Mouse (Mus musculus): ENCODE data around the gene Ly9.

The Ly9 gene

GRCm38 (mm10) chr1:171607176-171607575 is at the start of gene Ly9:
Gene Ly9 (minus strand): TSS chr1:171607410.
- DNase-seq (ENCODE audit: low spot score in 2 of 2): no peak

DNA sequence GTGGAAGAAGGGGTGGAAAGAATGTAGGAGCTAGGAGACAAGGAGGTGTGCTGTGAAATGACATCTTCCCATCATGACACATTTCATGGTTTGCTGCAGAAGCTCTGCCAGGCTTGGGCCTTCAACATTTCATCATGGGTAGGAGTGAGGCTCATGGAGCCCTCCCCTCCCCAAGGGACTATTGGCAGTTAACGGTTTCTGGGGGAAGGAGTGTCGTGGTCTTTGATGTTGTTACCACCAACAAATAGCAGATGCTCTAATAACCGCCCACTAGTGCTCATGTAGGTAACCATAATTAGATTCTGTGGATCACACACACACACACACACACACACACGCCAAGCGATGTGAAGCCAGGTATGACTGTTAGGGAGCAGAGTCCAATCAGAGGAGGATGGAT is 45.5 kb upstream of the Ly9 start, which contains the start of gene Slamf7:
Slamf7 (minus strand) TSS at position 302 of the 400 bp plus-strand sequence.
- no peak for DNase-seq (ENCODE audit: low spot score in 2 of 2)

DNA sequence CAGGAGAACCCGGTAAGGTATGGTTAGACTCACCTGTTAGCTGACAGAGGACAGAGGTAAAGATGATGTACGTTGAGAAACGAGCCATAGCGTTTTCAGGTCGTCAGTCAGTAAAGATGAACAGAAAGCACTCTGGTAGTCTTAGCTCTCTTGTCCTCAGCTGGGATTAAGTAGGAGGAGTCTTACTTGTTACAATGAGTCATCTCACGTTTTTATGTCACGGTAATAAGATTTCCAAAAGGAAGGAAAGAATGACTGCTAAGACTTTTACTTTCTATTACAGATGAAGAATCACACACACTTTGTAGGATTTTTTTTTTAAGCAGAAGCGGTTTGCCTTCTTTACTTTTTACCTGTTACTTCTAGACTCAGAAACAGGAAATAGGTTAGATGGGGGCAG is 41.6 kb upstream of the Ly9 start:
- no peak for DNase-seq (ENCODE audit: low spot score in 2 of 2)

- DNase-seq (ENCODE audit: low spot score in 2 of 2): no peak
Measured at GRCm38 (mm10) chr1:171647716-171648115, 40.5 kb upstream of the Ly9 start.

GRCm38 (mm10) chr1:171646429-171646940 is 39.3 kb upstream of the Ly9 start:
- DNase-seq (ENCODE audit: low spot score in 2 of 2): no peak

DNA sequence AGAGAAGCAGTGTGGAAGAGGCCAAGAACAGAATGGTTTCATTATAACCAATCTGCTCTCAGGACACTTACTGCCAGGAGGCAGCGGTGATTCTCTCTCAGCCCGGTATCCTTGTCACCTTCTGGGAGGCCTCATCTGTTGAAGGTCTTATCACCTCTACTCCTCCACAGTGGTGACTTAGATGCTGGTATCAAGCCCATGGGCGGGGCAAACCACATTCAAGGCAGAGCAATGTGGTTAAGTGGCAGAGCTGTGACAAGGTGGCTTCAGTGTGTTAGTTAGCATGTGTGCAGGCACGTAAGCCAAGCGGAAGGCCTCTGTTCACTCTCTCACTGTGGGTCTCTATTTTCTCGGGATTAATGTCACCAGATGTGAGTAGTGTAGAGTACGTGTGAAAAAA is 36.4 kb upstream of the Ly9 start:
- no peak for DNase-seq (ENCODE audit: low spot score in 2 of 2)

DNA sequence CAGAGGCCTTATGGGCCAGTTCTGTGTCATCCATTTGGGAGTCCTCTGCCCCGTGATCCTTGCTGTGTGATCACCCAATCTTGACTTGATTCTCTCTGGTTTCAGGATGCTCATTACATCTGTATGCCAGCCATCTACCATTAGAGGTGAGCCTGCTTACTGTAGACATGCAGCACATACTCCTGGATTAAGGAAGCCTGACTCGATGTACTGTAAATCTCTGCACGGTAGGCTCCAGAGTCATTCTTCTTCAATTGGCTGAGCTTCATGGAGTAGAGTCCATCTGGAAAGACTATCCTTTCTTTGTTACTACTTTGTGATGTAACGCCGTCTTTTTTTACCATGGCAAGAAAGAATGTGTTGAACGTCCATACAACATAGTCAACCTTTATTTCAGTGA is 33.6 kb upstream of the Ly9 start:
- DNase-seq (ENCODE audit: low spot score in 2 of 2): no peak

GRCm38 (mm10) chr1:171638686-171639085 is 31.5 kb upstream of the Ly9 start:
- no peak for DNase-seq (ENCODE audit: low spot score in 2 of 2)

DNA sequence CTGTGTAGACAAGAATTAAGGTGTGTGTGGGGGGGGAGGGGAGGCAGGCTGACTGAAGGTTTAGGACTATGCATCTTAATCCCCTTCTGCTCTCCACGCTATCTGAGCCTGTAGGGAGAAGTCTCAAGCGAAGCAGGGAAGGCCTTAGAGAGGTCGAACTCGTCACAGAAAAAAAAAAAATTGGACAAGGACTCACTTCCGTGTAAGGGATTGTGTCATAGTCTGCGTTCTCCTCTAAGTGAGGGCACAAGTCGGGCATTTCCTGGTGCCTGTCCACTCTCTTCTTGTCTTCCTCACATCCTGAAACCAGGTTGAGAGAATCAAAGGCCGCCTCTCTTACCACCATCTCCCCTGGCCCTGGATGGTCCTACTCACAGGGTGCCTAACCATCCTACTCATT is 29.9 kb upstream of the Ly9 start:
- DNase-seq (ENCODE audit: low spot score in 2 of 2): no peak

GRCm38 (mm10) chr1:171635696-171636095 is 28.5 kb upstream of the Ly9 start:
- no peak for DNase-seq (ENCODE audit: low spot score in 2 of 2)

DNA sequence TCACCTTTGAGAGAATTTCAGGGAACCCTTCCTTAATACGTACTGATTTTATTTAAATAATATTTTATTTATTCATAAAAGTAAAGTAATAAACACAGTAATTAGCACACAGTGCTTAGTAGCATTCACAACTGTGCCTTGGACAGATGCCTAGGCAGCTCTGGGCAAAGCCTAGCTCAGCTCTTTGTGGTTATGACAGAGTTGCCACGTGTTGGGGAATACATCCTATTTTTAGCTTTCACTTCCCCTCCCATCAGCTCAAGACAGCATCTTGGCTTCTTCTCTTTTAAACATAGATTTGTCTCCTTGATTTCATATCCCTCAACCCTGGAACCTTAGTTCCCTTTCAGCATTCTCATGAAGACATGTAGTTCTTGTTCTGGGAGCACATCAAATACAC is 24.2 kb upstream of the Ly9 start:
- DNase-seq (ENCODE audit: low spot score in 2 of 2): no peak

- no peak for DNase-seq (ENCODE audit: low spot score in 2 of 2)
Measured at GRCm38 (mm10) chr1:171630912-171631311, 23.7 kb upstream of the Ly9 start.

DNA sequence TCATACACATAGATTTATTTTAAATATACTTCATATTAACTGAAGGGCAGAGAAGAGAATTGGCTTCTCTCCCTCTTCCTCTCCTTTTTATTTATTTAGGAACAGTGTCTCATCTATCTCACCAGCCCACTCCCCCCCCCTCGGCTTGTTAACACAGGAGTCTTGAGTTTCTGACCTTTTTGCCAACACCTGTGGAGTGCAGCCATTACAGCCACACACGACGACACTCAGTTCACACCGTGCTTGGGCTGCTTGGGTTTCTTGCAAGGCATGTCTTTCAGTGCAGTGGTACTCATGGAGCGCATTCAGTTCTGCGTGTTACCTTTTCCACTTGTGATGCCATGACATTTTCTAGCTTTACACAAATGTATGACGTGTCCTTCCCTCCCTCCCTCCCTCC is 22.8 kb upstream of the Ly9 start:
- DNase-seq (ENCODE audit: low spot score in 2 of 2): no peak

GRCm38 (mm10) chr1:171629168-171629567 is 22.0 kb upstream of the Ly9 start:
- DNase-seq (ENCODE audit: low spot score in 2 of 2): no peak

DNA sequence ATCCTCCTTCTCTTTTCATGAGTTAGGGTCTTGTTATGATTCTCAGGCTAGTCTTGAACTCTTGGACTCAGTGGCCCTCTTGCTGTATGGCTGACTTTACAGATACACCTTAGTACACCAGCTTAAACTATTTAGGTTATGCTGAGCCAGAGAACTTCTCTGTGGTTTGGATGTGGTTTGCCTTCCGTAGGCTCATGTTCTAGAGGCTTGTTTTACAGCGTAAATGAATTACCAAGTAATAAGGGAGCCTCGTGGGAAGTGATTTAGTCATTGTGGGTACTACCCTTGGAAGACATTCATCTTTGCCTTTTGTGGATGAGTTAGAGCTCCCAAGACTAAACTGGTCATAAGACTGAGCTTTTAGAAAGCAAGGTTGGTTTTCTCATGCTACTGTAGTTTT is 20.6 kb upstream of the Ly9 start:
- no peak for DNase-seq (ENCODE audit: low spot score in 2 of 2)

- no peak for DNase-seq (ENCODE audit: low spot score in 2 of 2)
Measured at GRCm38 (mm10) chr1:171620091-171620490, 12.9 kb upstream of the Ly9 start.

DNA sequence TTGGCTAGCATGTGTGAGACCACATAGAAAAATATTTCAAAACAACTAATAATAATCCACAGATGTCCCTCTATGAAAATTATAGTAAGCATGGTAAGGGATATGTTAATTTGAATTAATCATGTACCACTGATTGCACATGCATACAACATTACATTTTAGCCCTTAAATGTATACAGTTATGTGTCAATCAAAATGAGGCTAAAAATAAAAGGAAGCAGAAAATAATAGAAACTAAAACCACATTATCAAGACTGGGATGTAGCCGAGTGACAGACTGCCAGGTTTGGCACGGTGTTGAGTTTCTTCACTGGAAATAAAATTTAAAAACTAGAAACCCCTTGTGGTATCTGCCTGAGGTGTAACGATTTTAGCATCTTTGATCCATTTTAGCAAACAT is 12.4 kb upstream of the Ly9 start:
- no peak for DNase-seq (ENCODE audit: low spot score in 2 of 2)

GRCm38 (mm10) chr1:171619001-171619400 is 11.8 kb upstream of the Ly9 start:
- DNase-seq (ENCODE audit: low spot score in 2 of 2): no peak

DNA sequence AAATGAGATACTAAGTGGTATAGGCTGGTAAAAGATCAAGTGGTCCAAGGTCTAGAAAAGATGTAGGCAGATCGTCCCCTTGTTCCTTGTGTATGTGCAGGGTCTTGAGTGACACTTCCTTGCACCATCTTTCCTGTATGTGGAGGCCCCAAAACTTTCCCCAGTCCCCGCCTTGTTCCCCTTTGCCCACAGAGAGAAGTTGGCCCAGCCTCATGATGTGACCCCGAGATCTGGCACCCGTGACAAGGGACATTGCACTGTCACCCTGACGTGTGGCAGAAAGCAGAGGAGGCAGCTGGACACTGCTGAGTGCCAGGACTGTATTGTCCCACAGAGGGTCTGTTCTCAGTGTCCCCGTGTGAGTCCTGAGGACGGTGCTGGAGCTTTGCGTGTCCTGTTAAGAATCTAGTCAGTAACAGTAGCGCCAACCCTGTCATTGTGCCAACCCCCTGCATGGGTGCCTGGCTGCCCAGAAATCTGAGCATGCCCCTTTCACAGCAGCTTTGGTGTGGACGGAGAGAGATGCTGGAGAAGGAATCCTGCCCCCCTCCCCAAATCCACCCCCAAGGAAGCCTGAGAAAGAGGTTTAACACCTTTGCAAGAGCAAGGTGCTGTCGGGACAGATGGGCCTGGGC is 9.8 kb upstream of the Ly9 start:
- no peak for DNase-seq (ENCODE audit: low spot score in 2 of 2)

DNA sequence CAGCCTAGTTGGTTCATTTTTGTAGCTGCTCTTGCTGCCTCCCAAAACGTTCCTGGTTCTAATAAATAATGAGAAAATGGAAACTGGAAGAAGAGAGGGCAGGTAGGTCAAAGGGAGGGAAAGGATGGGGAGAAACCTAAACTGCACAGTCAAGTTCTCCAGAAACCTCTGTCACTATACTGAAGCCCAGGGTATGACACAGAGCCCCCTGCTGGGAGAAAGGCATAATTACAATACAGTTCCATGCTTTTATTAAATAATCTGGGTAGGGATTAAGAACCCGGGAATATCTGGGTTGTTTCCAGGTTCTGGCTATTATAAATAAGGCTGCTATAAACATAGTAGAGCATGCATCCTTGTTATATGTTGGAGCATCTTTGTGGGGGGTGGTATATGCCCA is 6.8 kb upstream of the Ly9 start:
- no peak for DNase-seq (ENCODE audit: low spot score in 2 of 2)

DNA sequence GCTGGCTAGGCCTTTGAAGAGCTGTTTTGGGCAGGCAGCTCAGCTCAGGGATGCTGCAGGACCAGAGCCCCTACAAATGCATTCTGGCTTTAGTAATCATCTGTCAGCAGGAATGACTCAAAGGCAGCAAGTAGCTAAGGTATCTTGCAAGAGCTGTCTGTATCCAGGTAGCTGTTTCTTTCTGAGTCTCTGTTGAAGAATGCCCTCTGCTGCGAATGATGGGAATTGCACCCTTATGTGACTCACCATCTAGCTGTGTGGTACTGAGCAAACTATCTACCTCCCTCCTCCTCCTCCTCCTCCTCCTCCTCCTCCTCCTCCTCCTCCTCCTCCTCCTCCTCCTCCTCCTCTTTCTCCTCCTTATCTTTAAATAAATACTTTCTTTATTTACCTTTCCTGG is 3.6 kb upstream of the Ly9 start:
- DNase-seq (ENCODE audit: low spot score in 2 of 2): no peak

- no peak for DNase-seq (ENCODE audit: low spot score in 2 of 2)
Measured at GRCm38 (mm10) chr1:171610026-171610425, 2.8 kb upstream of the Ly9 start.

GRCm38 (mm10) chr1:171606656-171607055 is 554 bp downstream of the Ly9 start:
- no peak for DNase-seq (ENCODE audit: low spot score in 2 of 2)

GRCm38 (mm10) chr1:171604686-171605085 is 2.5 kb downstream of the Ly9 start:
- DNase-seq (ENCODE audit: low spot score in 2 of 2): no peak

Measured in frontal cortex, postnatal 25 days (tissue).